Mouse (Mus musculus): ENCODE results near the gene Vwa5a.

Gene Vwa5a

GRCm38 (mm10) chr9:38718102-38718501, at the start of gene Vwa5a:
Gene Vwa5a (plus strand): TSS chr9:38718268.
- DNase-seq = peak in 1 of 2 experiments; percentile 3

DNA sequence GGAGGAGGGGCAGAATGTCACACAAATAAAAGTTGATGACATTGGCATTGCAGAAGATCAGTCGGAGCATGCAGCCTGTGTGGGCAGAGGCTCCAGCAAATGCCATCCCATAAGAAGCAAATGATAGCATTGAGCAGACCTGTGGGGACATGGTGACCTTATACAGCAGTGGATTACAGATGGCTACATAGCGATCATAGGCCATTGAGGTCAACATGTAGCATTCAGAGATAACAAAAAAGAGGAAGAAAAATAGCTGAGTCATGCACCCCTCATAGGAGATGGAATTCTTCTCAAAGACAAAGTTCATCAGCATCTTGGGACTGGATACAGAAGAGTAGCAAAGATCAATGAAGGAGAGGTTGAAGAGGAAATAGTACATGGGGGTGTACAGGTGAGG, 45.2 kb upstream of the Vwa5a start:
- DNase-seq = no peak

DNA sequence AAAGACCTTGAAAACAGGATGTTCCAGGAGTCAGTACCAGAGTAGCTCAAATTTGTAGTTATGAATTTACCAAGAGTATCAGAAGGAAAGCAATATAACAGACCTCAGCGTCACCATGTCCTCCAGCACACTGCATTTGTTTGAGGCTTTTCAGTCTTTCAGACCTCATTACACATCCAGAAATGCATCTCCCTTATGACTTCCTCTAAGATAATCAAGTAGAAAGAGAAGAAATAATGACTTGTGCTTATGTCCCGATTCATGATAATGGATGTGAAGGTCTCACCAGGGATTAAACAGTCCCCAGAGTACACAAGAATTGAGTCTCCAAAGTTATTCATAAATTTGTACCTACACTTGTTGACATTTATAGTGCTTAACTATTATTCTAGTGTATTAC, 43.6 kb upstream of the Vwa5a start, which contains the start of gene Olfr918:
Olfr918 (minus strand) TSS at position 101 of the 400 bp plus-strand sequence.
- no peak for DNase-seq

- peak in 1 of 2 experiments; percentile 3 for DNase-seq
These were observed 916 bp downstream of the Vwa5a start for GRCm38 (mm10) chr9:38718927-38719441.

- no peak for DNase-seq
These were observed 6.0 kb downstream of the Vwa5a start for GRCm38 (mm10) chr9:38724044-38724443.

GRCm38 (mm10) chr9:38728218-38728617, 10.2 kb downstream of the Vwa5a start:
- no peak for DNase-seq

- DNase-seq = no peak
These were observed 23.3 kb downstream of the Vwa5a start for GRCm38 (mm10) chr9:38741408-38741807.

DNA sequence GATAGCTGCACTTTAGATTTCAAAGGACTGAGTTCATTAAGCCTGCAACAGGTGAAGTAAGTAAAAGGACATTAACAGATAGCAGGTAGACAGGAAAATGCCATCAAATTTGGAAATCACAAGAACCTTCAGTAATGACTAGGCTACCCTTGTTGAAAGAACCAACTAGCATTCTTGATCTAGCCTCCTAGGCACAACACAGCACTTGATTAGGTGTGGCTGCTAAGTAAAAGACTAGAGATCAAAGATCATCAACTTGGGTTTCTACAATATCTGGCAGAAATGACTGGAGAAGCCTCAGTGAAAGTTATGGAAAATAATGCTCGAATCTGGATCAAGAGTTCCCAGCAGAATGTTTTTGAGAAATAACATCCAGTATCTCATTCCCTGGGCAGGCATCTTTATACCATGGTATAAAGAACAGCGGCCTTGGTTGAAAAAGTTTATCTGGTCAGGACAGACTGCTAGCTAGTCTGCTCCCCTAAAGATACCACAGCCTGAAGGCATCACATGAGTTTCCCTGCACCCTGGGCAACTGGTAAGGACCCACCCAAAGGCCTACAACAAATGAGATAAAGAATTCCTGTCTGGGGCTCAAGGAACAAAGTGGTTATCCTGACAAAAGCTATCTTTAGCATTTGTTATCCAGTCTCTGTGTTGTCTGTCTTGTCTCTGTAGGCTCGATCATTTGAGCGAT, 26.7 kb downstream of the Vwa5a start:
- DNase-seq = no peak

GRCm38 (mm10) chr9:38751999-38752398, 33.9 kb downstream of the Vwa5a start, which contains the start of gene Olfr920:
Gene Olfr920 (plus strand): TSS chr9:38752299.
- no peak for DNase-seq

DNA sequence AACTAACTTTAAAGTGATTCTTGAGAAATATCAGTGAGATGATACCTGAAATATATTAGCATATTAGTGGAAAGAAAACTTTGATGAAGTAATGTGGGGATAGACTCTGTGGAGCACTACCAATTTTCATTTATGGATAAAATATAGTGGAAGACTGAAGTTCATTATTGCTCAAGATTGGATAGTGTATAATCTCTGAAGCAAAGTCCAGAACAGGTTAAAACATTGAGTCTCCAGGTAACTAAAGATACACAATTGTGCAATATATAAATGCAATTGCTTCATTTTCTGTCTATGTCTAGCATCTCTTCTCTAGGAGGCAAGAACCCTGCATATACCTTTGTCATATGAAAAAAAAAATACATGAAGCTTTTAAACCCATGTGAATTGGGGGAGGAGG, 54.7 kb downstream of the Vwa5a start, which contains the start of gene Olfr921:
Olfr921 (plus strand) TSS at position 301 of the 400 bp plus-strand sequence.
- no peak for DNase-seq

- no peak for DNase-seq
These were observed 74.6 kb downstream of the Vwa5a start for GRCm38 (mm10) chr9:38792689-38793088.

Data from B cell, adult 2 months (primary cell).